Mouse (Mus musculus): ENCODE data around the gene Ndufb6. TPM values are rescaled to one million over a fixed set of nuclear protein-coding genes. Genes with fewer than 3 reads are reported as not detected.

The Ndufb6 gene
- total and polyA plus RNA-seq, 3 experiments: 159 to 253 (median 205) TPM

DNA sequence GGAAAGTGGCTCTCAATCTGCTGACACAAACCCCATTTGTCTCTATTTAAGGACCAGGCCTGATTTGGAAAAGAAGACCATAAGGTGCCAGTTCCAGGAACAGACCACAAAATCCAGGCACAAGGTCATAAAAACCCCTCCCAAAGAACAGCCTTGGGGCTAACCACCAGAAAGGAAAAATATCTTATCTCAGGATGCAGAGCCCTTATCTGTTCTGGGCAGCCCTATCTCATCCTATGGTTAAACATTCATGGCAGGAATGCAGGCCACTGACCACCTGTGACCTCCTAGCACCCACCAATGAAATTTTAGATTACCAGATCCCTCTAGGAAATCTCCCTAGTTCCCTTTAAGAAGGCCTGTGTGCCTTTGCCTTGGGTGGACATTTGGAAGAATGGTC, 30.5 kb upstream of the Ndufb6 start:
- TF ChIP-seq RCOR1 (conservative IDR thresholded peaks at IDR 0.05; ENCODE audit: low read depth, low read length) (no peak), UBTF (IDR thresholded peaks at IDR 0.05; ENCODE audit: low read depth, low read length) (no peak), MAFK (IDR thresholded peaks at IDR 0.05; ENCODE audit: insufficient replicate concordance, low read length) (no peak), HCFC1 (IDR thresholded peaks at IDR 0.05; ENCODE audit: low read depth, low read length) (no peak), IRF4 (IDR thresholded peaks at IDR 0.05; ENCODE audit: low read depth, low read length) (no peak), GABPA (IDR thresholded peaks at IDR 0.05; ENCODE audit: insufficient replicate concordance, low read depth, low read length) (no peak), ZC3H11A (IDR thresholded peaks at IDR 0.05; ENCODE audit: low read depth, low read length) (no peak), TBP (conservative IDR thresholded peaks at IDR 0.05; ENCODE audit: low read depth, low read length) (no peak), CTCF (conservative IDR thresholded peaks at IDR 0.05 in 1 of 2, IDR thresholded peaks at IDR 0.05 in 1 of 2; ENCODE audit: low read depth in 2 of 2, low read length in 2 of 2) (no peak), PAX5 (IDR thresholded peaks at IDR 0.05; ENCODE audit: low read length) (no peak), EP300 (IDR thresholded peaks at IDR 0.05; ENCODE audit: low read length) (no peak), SIN3A (IDR thresholded peaks at IDR 0.05; ENCODE audit: low read length) (no peak), NELFE (IDR thresholded peaks at IDR 0.05; ENCODE audit: low read depth, low read length) (no peak), MAX (IDR thresholded peaks at IDR 0.05; ENCODE audit: low read length) (no peak), MEF2A (IDR thresholded peaks at IDR 0.05; ENCODE audit: borderline replicate concordance, low read depth, low read length) (no peak), MXI1 (IDR thresholded peaks at IDR 0.05; ENCODE audit: low read depth, low read length) (no peak), USF2 (conservative IDR thresholded peaks at IDR 0.05; ENCODE audit: low read depth, low read length) (no peak), E2F4 (IDR thresholded peaks at IDR 0.05; ENCODE audit: insufficient replicate concordance, low read depth, low read length) (no peak), BHLHE40 (IDR thresholded peaks at IDR 0.05; ENCODE audit: low read depth, low read length) (no peak)
- no peaks in the 10 kb centered on the region for H3K79me2 ChIP-seq (replicated peaks; ENCODE audit: control insufficient read depth, extremely low read depth, insufficient read depth, poor library complexity, severe bottlenecking)
- no peak for DNase-seq (ENCODE audit: extremely low read depth)
- in situ Hi-C loops (cut with MboI; ENCODE audit: low pct_ligation_motif_present, low pct_unique_long_range_greater_than_20kb, low sequenced_read_pairs): no loop called here
- no peak overlapping the region for H3K4me2 ChIP-seq (ENCODE audit: insufficient read depth, low read depth, poor library complexity, severe bottlenecking)
- H3K27ac ChIP-seq (ENCODE audit: insufficient read depth, low read depth): no peak overlapping the region
- H3K4me1 ChIP-seq (ENCODE audit: control insufficient read depth in 1 of 2, insufficient read depth in 2 of 2): peaks cover 0 to 5% of the 10 kb centered on the region in 2 experiments; a peak in 2 of 4 replicates
- peaks cover 3% of the 10 kb centered on the region for H3K9me3 ChIP-seq (replicated peaks; ENCODE audit: low read length)
- no peaks in the 10 kb centered on the region for H3K27me3 ChIP-seq (replicated peaks)
- no peak overlapping the region for H3K9ac ChIP-seq (ENCODE audit: insufficient read depth, low read depth)
- H3K4me3 ChIP-seq (replicated peaks in 1 of 3; ENCODE audit: low read depth in 2 of 3, low read length in 2 of 3, poor library complexity in 1 of 3): no peak overlapping the region
- no peaks in the 10 kb centered on the region for H3K36me3 ChIP-seq (replicated peaks in 1 of 2; ENCODE audit: control insufficient read depth in 1 of 2, insufficient read depth in 1 of 2, low read length in 1 of 2)
- dilution Hi-C loops (cut with MboI; ENCODE audit: extremely low pct_ligation_motif_present, extremely low pct_unique_long_range_greater_than_20kb, low sequenced_read_pairs): no loop called here

DNA sequence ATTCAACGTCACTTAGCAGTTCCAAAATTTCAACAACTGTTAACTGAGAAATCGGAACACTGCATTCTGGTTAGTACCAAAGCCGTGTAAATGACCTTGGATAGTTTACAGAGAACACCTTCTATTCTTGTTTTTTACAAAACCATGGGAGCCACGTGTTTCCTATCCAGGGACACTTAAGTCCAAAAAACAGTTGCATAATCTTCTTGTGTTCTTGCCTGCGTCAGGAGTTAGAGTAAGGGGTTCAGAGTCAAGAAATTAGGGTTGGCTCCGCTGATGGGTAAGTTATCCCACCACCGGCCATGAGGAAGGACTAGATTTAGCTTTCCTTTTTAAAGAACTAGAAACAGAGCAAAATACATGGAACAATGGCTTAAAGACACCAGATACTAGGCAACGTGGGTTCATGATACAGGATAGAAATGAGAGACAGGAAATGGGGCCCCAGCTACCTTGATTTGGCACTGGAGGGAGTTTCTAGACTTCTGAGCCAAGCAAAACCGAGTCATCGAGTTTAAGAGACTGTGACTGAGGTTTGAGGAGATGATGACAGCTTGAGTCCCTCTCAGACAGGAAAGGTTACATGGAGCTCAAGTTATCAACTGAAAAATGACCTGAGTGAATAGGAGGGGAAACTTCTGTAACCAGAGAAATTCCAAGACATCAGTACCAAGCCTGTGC, 23.4 kb upstream of the Ndufb6 start:
- dilution Hi-C loops (cut with MboI; ENCODE audit: extremely low pct_ligation_motif_present, extremely low pct_unique_long_range_greater_than_20kb, low sequenced_read_pairs) (no loop called here), in situ Hi-C loops (cut with MboI; ENCODE audit: low pct_ligation_motif_present, low pct_unique_long_range_greater_than_20kb, low sequenced_read_pairs) (no loop called here)
- H3K36me3 ChIP-seq (replicated peaks in 1 of 2; ENCODE audit: control insufficient read depth in 1 of 2, insufficient read depth in 1 of 2, low read length in 1 of 2): no peaks in the 10 kb centered on the region
- no peak overlapping the region for H3K4me2 ChIP-seq (ENCODE audit: insufficient read depth, low read depth, poor library complexity, severe bottlenecking)
- peaks cover 8% of the 10 kb centered on the region for H3K27me3 ChIP-seq (replicated peaks)
- H3K27ac ChIP-seq (ENCODE audit: insufficient read depth, low read depth): no peak overlapping the region
- H3K79me2 ChIP-seq (replicated peaks; ENCODE audit: control insufficient read depth, extremely low read depth, insufficient read depth, poor library complexity, severe bottlenecking): no peaks in the 10 kb centered on the region
- peaks cover 0 to 10% of the 10 kb centered on the region in 2 experiments; a peak in 2 of 4 replicates for H3K4me1 ChIP-seq (ENCODE audit: control insufficient read depth in 1 of 2, insufficient read depth in 2 of 2)
- no peak overlapping the region for H3K9ac ChIP-seq (ENCODE audit: insufficient read depth, low read depth)
- H3K9me3 ChIP-seq (replicated peaks; ENCODE audit: low read length): no peaks in the 10 kb centered on the region
- no peak for DNase-seq (ENCODE audit: extremely low read depth)
- no peak for TF ChIP-seq MYC (IDR thresholded peaks at IDR 0.05; ENCODE audit: low read depth, low read length)
- TF ChIP-seq MXI1 (IDR thresholded peaks at IDR 0.05; ENCODE audit: low read depth, low read length): no peak
- TF ChIP-seq HCFC1 (IDR thresholded peaks at IDR 0.05; ENCODE audit: low read depth, low read length): no peak
- no peak for TF ChIP-seq CHD2 (IDR thresholded peaks at IDR 0.05; ENCODE audit: low read length)
- TF ChIP-seq PAX5 (IDR thresholded peaks at IDR 0.05; ENCODE audit: low read length): no peak
- no peak for TF ChIP-seq IRF4 (IDR thresholded peaks at IDR 0.05; ENCODE audit: low read depth, low read length)
- no peak for TF ChIP-seq MAX (IDR thresholded peaks at IDR 0.05; ENCODE audit: low read length)
- TF ChIP-seq JUN (IDR thresholded peaks at IDR 0.05; ENCODE audit: insufficient read depth, low read depth, low read length): no peak
- TF ChIP-seq ZMIZ1 (IDR thresholded peaks at IDR 0.05; ENCODE audit: low read depth, low read length): no peak
- no peak for TF ChIP-seq JUND (conservative IDR thresholded peaks at IDR 0.05; ENCODE audit: low read depth, low read length)
- TF ChIP-seq GABPA (IDR thresholded peaks at IDR 0.05; ENCODE audit: insufficient replicate concordance, low read depth, low read length): no peak
- no peak for TF ChIP-seq E2F4 (IDR thresholded peaks at IDR 0.05; ENCODE audit: insufficient replicate concordance, low read depth, low read length)
- TF ChIP-seq TCF12 (IDR thresholded peaks at IDR 0.05; ENCODE audit: low read depth, low read length): no peak
- TF ChIP-seq ZNF384 (IDR thresholded peaks at IDR 0.05; ENCODE audit: low read depth, low read length): no peak
- no peak for TF ChIP-seq SMC3 (IDR thresholded peaks at IDR 0.05; ENCODE audit: low read depth, low read length)
- TF ChIP-seq MAFK (IDR thresholded peaks at IDR 0.05; ENCODE audit: insufficient replicate concordance, low read length): no peak
- no peak for TF ChIP-seq RAD21 (IDR thresholded peaks at IDR 0.05; ENCODE audit: low read depth, low read length)
- no peak for TF ChIP-seq TBP (conservative IDR thresholded peaks at IDR 0.05; ENCODE audit: low read depth, low read length)
- no peak for TF ChIP-seq EP300 (IDR thresholded peaks at IDR 0.05; ENCODE audit: low read length)
- no peak for TF ChIP-seq ZKSCAN1 (IDR thresholded peaks at IDR 0.05; ENCODE audit: borderline replicate concordance, low read depth, low read length)
- no peak overlapping the region for H3K4me3 ChIP-seq (replicated peaks in 1 of 3; ENCODE audit: low read depth in 2 of 3, low read length in 2 of 3, poor library complexity in 1 of 3)

Measured in CH12.LX (cell line).